Mouse (Mus musculus): ENCODE measurements around the gene Lrp3.
A peak's percentile ranks its signal among the peaks of the same experiment; 100 is the strongest.
"Not testable (repeated sequence)": the region's sequence is repeated elsewhere in the genome, so short reads cannot be mapped to it uniquely, and the experiment has no call there.

Lrp3 gene

GRCm38 (mm10) chr7:35215225-35215624 is at the start of gene Lrp3:
Gene Lrp3 (minus strand): TSS chr7:35215498.
- no peak for DNase-seq (ENCODE audit: low read depth, low spot score)

- DNase-seq (ENCODE audit: low read depth, low spot score) = peak; percentile 59
Observed at GRCm38 (mm10) chr7:35264746-35265145, 49.4 kb upstream of the Lrp3 start.

- DNase-seq (ENCODE audit: low read depth, low spot score) = peak; percentile 6
Observed at GRCm38 (mm10) chr7:35263595-35264489, 48.5 kb upstream of the Lrp3 start.

- DNase-seq (ENCODE audit: low read depth, low spot score) = no peak
Observed at GRCm38 (mm10) chr7:35259384-35259783, 44.1 kb upstream of the Lrp3 start.

- no peak for DNase-seq (ENCODE audit: low read depth, low spot score)
Observed at GRCm38 (mm10) chr7:35258294-35258693, 43.0 kb upstream of the Lrp3 start.

GRCm38 (mm10) chr7:35252041-35252558 is 36.8 kb upstream of the Lrp3 start:
- DNase-seq (ENCODE audit: low read depth, low spot score) = peak; percentile 42

GRCm38 (mm10) chr7:35237935-35238334 is 22.6 kb upstream of the Lrp3 start:
- DNase-seq (ENCODE audit: low read depth, low spot score) = not testable (repeated sequence)

- DNase-seq (ENCODE audit: low read depth, low spot score) = peak; percentile 80
Observed at GRCm38 (mm10) chr7:35235308-35235707, 20.0 kb upstream of the Lrp3 start.

GRCm38 (mm10) chr7:35234361-35235245 is 19.3 kb upstream of the Lrp3 start:
- peak; percentile 94 for DNase-seq (ENCODE audit: low read depth, low spot score)

GRCm38 (mm10) chr7:35233861-35234260 is 18.6 kb upstream of the Lrp3 start:
- no peak for DNase-seq (ENCODE audit: low read depth, low spot score)

- DNase-seq (ENCODE audit: low read depth, low spot score) = no peak
Observed at GRCm38 (mm10) chr7:35232796-35233455, 17.6 kb upstream of the Lrp3 start.

- DNase-seq (ENCODE audit: low read depth, low spot score) = peak; percentile 27
Observed at GRCm38 (mm10) chr7:35230333-35230732, 15.0 kb upstream of the Lrp3 start.

GRCm38 (mm10) chr7:35220694-35221365 is 5.5 kb upstream of the Lrp3 start:
- DNase-seq (ENCODE audit: low read depth, low spot score) = no peak

GRCm38 (mm10) chr7:35215731-35216130 is 433 bp upstream of the Lrp3 start:
- no peak for DNase-seq (ENCODE audit: low read depth, low spot score)

- no peak for DNase-seq (ENCODE audit: low read depth, low spot score)
Observed at GRCm38 (mm10) chr7:35214442-35215222, 666 bp downstream of the Lrp3 start.

- no peak for DNase-seq (ENCODE audit: low read depth, low spot score)
Observed at GRCm38 (mm10) chr7:35211791-35212190, 3.5 kb downstream of the Lrp3 start.

- no peak for DNase-seq (ENCODE audit: low read depth, low spot score)
Observed at GRCm38 (mm10) chr7:35199755-35200154, 15.5 kb downstream of the Lrp3 start.

- no peak for DNase-seq (ENCODE audit: low read depth, low spot score)
Observed at GRCm38 (mm10) chr7:35198981-35199754, 16.1 kb downstream of the Lrp3 start.

GRCm38 (mm10) chr7:35197022-35197421 is 18.3 kb downstream of the Lrp3 start:
- no peak for DNase-seq (ENCODE audit: low read depth, low spot score)
